Mouse (Mus musculus): ENCODE measurements around the gene Ntm.

Gene Ntm

GRCm38 (mm10) chr9:29594537-29595294 is 368.2 kb downstream of the Ntm start:
- in situ Hi-C loops (cut with MboI; ENCODE audit: low sequenced_read_pairs): no loop called here

- in situ Hi-C loops (cut with MboI; ENCODE audit: low sequenced_read_pairs): no loop called here
These were observed 375.6 kb downstream of the Ntm start for GRCm38 (mm10) chr9:29587376-29587775.

GRCm38 (mm10) chr9:29586381-29586770 is 376.6 kb downstream of the Ntm start:
- in situ Hi-C loops (cut with MboI; ENCODE audit: low sequenced_read_pairs): no loop called here

GRCm38 (mm10) chr9:29585746-29586380 is 377.1 kb downstream of the Ntm start:
- in situ Hi-C loops (cut with MboI; ENCODE audit: low sequenced_read_pairs): no loop called here

- in situ Hi-C loops (cut with MboI; ENCODE audit: low sequenced_read_pairs): no loop called here
These were observed 384.7 kb downstream of the Ntm start for GRCm38 (mm10) chr9:29578226-29578625.

- in situ Hi-C loops (cut with MboI; ENCODE audit: low sequenced_read_pairs): no loop called here
These were observed 386.8 kb downstream of the Ntm start for GRCm38 (mm10) chr9:29576051-29576533.

GRCm38 (mm10) chr9:29574548-29574947 is 388.4 kb downstream of the Ntm start:
- in situ Hi-C loops (cut with MboI; ENCODE audit: low sequenced_read_pairs): no loop called here

- in situ Hi-C loops (cut with MboI; ENCODE audit: low sequenced_read_pairs): no loop called here
These were observed 394.4 kb downstream of the Ntm start for GRCm38 (mm10) chr9:29568571-29568970.

- in situ Hi-C loops (cut with MboI; ENCODE audit: low sequenced_read_pairs): no loop called here
These were observed 400.4 kb downstream of the Ntm start for GRCm38 (mm10) chr9:29562419-29563071.

GRCm38 (mm10) chr9:29558915-29559314 is 404.0 kb downstream of the Ntm start:
- in situ Hi-C loops (cut with MboI; ENCODE audit: low sequenced_read_pairs): no loop called here

- in situ Hi-C loops (cut with MboI; ENCODE audit: low sequenced_read_pairs): no loop called here
These were observed 412.4 kb downstream of the Ntm start for GRCm38 (mm10) chr9:29550582-29550981.

GRCm38 (mm10) chr9:29550107-29550506 is 412.8 kb downstream of the Ntm start:
- in situ Hi-C loops (cut with MboI; ENCODE audit: low sequenced_read_pairs): no loop called here

GRCm38 (mm10) chr9:29536415-29536814 is 426.5 kb downstream of the Ntm start:
- in situ Hi-C loops (cut with MboI; ENCODE audit: low sequenced_read_pairs): no loop called here

- in situ Hi-C loops (cut with MboI; ENCODE audit: low sequenced_read_pairs): no loop called here
These were observed 428.2 kb downstream of the Ntm start for GRCm38 (mm10) chr9:29534773-29535172.

GRCm38 (mm10) chr9:29534304-29534703 is 428.6 kb downstream of the Ntm start:
- in situ Hi-C loops (cut with MboI; ENCODE audit: low sequenced_read_pairs): no loop called here

- in situ Hi-C loops (cut with MboI; ENCODE audit: low sequenced_read_pairs): no loop called here
These were observed 429.4 kb downstream of the Ntm start for GRCm38 (mm10) chr9:29533556-29533955.

- in situ Hi-C loops (cut with MboI; ENCODE audit: low sequenced_read_pairs): no loop called here
These were observed 431.6 kb downstream of the Ntm start for GRCm38 (mm10) chr9:29531147-29531917.

- in situ Hi-C loops (cut with MboI; ENCODE audit: low sequenced_read_pairs): no loop called here
These were observed 438.8 kb downstream of the Ntm start for GRCm38 (mm10) chr9:29524109-29524508.

- in situ Hi-C loops (cut with MboI; ENCODE audit: low sequenced_read_pairs): no loop called here
These were observed 439.7 kb downstream of the Ntm start for GRCm38 (mm10) chr9:29523221-29523620.

- in situ Hi-C loops (cut with MboI; ENCODE audit: low sequenced_read_pairs): no loop called here
These were observed 443.8 kb downstream of the Ntm start for GRCm38 (mm10) chr9:29519181-29519580.

- in situ Hi-C loops (cut with MboI; ENCODE audit: low sequenced_read_pairs): no loop called here
These were observed 446.3 kb downstream of the Ntm start for GRCm38 (mm10) chr9:29516688-29517087.
